Mouse (Mus musculus) intestine, embryonic 16.5 days (tissue): ENCODE results near the gene Fam110a. TPM values are rescaled to one million over a fixed set of nuclear protein-coding genes. Genes with fewer than 3 reads are reported as not detected.
A peak's percentile ranks its signal among the peaks of the same experiment; 100 is the strongest.

Experiments
- ATAC-seq: fragments of 200-750 bp; cut with Nextera tagmentation; 2 replicates; pipeline ENCODE4 v1.8.0; 2017; ENCODE audit warnings: moderate TSS enrichment, moderate library complexity
- H3K27ac ChIP-seq: fragments of 300-500 bp; sonication (generic); 2 replicates; pipeline ENCODE4 v1.5.1; 2014; ENCODE audit warnings: mild to moderate bottlenecking, low read length
- H3K27me3 ChIP-seq: fragments of 300-500 bp; sonication (generic); replicated peaks from 2 replicates; pipeline ENCODE4 v1.6.1; 2014; ENCODE audit warnings: low read length, control low read depth, mixed read lengths; ENCODE audit not compliant: control insufficient read depth, insufficient read depth
- H3K36me3 ChIP-seq: fragments of 300-500 bp; sonication (generic); 2 replicates; pipeline ENCODE4 v1.6.1; 2014; ENCODE audit warnings: low read length, control low read depth; ENCODE audit not compliant: control insufficient read depth, insufficient read depth
- H3K4me1 ChIP-seq: fragments of 300-500 bp; sonication (generic); 2 replicates; pipeline ENCODE4 v1.6.1; 2014; ENCODE audit warnings: low read length, control low read depth, mixed read lengths; ENCODE audit not compliant: control insufficient read depth, insufficient read depth
- H3K4me2 ChIP-seq: fragments of 300-500 bp; sonication (generic); 2 replicates; pipeline ENCODE4 v1.6.1; 2014; ENCODE audit warnings: low read depth, low read length, control low read depth
- H3K4me3 ChIP-seq: fragments of 300-500 bp; sonication (generic); 2 replicates; pipeline ENCODE4 v1.5.1; 2014; ENCODE audit warnings: mild to moderate bottlenecking, low read length
- H3K9ac ChIP-seq: fragments of 300-500 bp; sonication (generic); 2 replicates; pipeline ENCODE4 v1.6.1; 2014; ENCODE audit warnings: low read depth, low read length
- H3K9me3 ChIP-seq: fragments of 300-500 bp; sonication (generic); 2 replicates; pipeline ENCODE4 v1.6.1; 2016; ENCODE audit warnings: low read length, control low read depth; ENCODE audit not compliant: control insufficient read depth
- WGBS: fragments of 180-500 bp; shearing (Covaris S2); extraction: QIAGEN DNeasy Blood & Tissue Kit; methylation state at CpG from one replicate; pipeline ENCODE4 v1.1.7; 2014; 5-methylcytosine and 5-hydroxymethylcytosine counted together
- polyA plus RNA-seq: library from polyadenylated mRNA; unstranded; fragments of >200 nt; fragmentation: Nextera tagmentation; extraction: Ambion mirVana; gene quantifications from 2 replicates; pipeline ENCODE4 v1.2.1, GENCODE M21; 2015

Fam110a gene
- polyA plus RNA-seq, 1 experiment from 2014 or later = 25.7 TPM

GRCm38 (mm10) chr2:151968451-151968850 is 11.6 kb downstream of the Fam110a start:
- Histone ChIP-seq H3K27ac (no peak overlapping the region), H3K9ac (no peak overlapping the region), H3K27me3 (no peaks in the 10 kb centered on the region), H3K4me1 (peaks cover 25% of the 10 kb centered on the region), H3K4me2 (no peak overlapping the region), H3K36me3 (peaks cover 16% of the 10 kb centered on the region; the same call in 1 of the 2 replicates), H3K9me3 (no peaks in the 10 kb centered on the region), H3K4me3 (no peak overlapping the region)
- WGBS = 78% methylated on average over 8 of the region's 8 CpGs
- ATAC-seq = no peak

GRCm38 (mm10) chr2:151967792-151968191 is 12.2 kb downstream of the Fam110a start:
- Histone ChIP-seq H3K4me2 (no peak overlapping the region), H3K36me3 (peaks cover 16% of the 10 kb centered on the region; the same call in 1 of the 2 replicates), H3K4me3 (no peak overlapping the region), H3K4me1 (peaks cover 18% of the 10 kb centered on the region), H3K27ac (no peak overlapping the region), H3K9ac (no peak overlapping the region), H3K9me3 (no peaks in the 10 kb centered on the region), H3K27me3 (no peaks in the 10 kb centered on the region)
- 67% methylated on average over 2 of the region's 2 CpGs for WGBS
- ATAC-seq = no peak

GRCm38 (mm10) chr2:151967176-151967750 is 12.8 kb downstream of the Fam110a start:
- H3K9me3 ChIP-seq = no peaks in the 10 kb centered on the region
- H3K4me3 ChIP-seq = no peak overlapping the region
- H3K4me2 ChIP-seq = no peak overlapping the region
- H3K9ac ChIP-seq = no peak overlapping the region
- no peak for ATAC-seq
- H3K4me1 ChIP-seq = peaks cover 18% of the 10 kb centered on the region
- H3K27ac ChIP-seq = no peak overlapping the region
- peaks cover 16% of the 10 kb centered on the region; the same call in 1 of the 2 replicates for H3K36me3 ChIP-seq
- WGBS = 45% methylated on average over 9 of the region's 9 CpGs
- no peaks in the 10 kb centered on the region for H3K27me3 ChIP-seq

GRCm38 (mm10) chr2:151964052-151964451 is 16.0 kb downstream of the Fam110a start:
- 25% methylated on average over 9 of the region's 9 CpGs for WGBS
- no peaks in the 10 kb centered on the region for H3K9me3 ChIP-seq
- H3K4me2 ChIP-seq = no peak overlapping the region
- H3K27ac ChIP-seq = no peak overlapping the region
- H3K36me3 ChIP-seq = peaks cover 5% of the 10 kb centered on the region; the same call in 1 of the 2 replicates
- no peaks in the 10 kb centered on the region for H3K27me3 ChIP-seq
- H3K4me3 ChIP-seq = no peak overlapping the region
- H3K9ac ChIP-seq = no peak overlapping the region
- 0 out of 2 replicates have a peak, but pooled peaks cover 7% of the 10 kb centered on the region for H3K4me1 ChIP-seq
- no peak for ATAC-seq

- no peak overlapping the region for H3K4me3 ChIP-seq
- ATAC-seq = no peak
- no peaks in the 10 kb centered on the region for H3K9me3 ChIP-seq
- H3K4me1 ChIP-seq = 0 out of 2 replicates have a peak, but pooled peaks cover 7% of the 10 kb centered on the region
- H3K9ac ChIP-seq = no peak overlapping the region
- H3K27ac ChIP-seq = no peak overlapping the region
- 88% methylated on average over 5 of the region's 5 CpGs for WGBS
- H3K4me2 ChIP-seq = no peak overlapping the region
- H3K36me3 ChIP-seq = no peaks in the 10 kb centered on the region
- H3K27me3 ChIP-seq = no peaks in the 10 kb centered on the region
Measured at GRCm38 (mm10) chr2:151963319-151963718, 16.7 kb downstream of the Fam110a start.

GRCm38 (mm10) chr2:151962474-151962873 is 17.5 kb downstream of the Fam110a start:
- no peak overlapping the region for H3K9ac ChIP-seq
- H3K9me3 ChIP-seq = no peaks in the 10 kb centered on the region
- no peak overlapping the region for H3K4me2 ChIP-seq
- H3K4me1 ChIP-seq = 0 out of 2 replicates have a peak, but pooled peaks cover 7% of the 10 kb centered on the region
- no peaks in the 10 kb centered on the region for H3K27me3 ChIP-seq
- no peak overlapping the region for H3K27ac ChIP-seq
- H3K36me3 ChIP-seq = no peaks in the 10 kb centered on the region
- peak; percentile 38 for ATAC-seq
- WGBS = 43% methylated on average over 10 of the region's 10 CpGs
- H3K4me3 ChIP-seq = no peak overlapping the region

- 45% methylated on average over 9 of the region's 9 CpGs for WGBS
- ATAC-seq = 0 out of 2 replicates have a peak, but pooled peaks have one; percentile 17
- H3K27ac ChIP-seq = no peak overlapping the region
Measured at GRCm38 (mm10) chr2:151961284-151962196, 18.5 kb downstream of the Fam110a start.

GRCm38 (mm10) chr2:151959274-151959673 is 20.7 kb downstream of the Fam110a start:
- no peak overlapping the region for H3K27ac ChIP-seq
- H3K9ac ChIP-seq = no peak overlapping the region
- no peaks in the 10 kb centered on the region for H3K36me3 ChIP-seq
- 32% methylated on average over 5 of the region's 5 CpGs for WGBS
- H3K9me3 ChIP-seq = no peaks in the 10 kb centered on the region
- no peaks in the 10 kb centered on the region for H3K27me3 ChIP-seq
- H3K4me2 ChIP-seq = no peak overlapping the region
- H3K4me1 ChIP-seq = 0 out of 2 replicates have a peak, but pooled peaks cover 7% of the 10 kb centered on the region
- no peak; the same call in 1 of the 2 replicates for ATAC-seq
- H3K4me3 ChIP-seq = no peak overlapping the region

More at GRCm38 (mm10) chr2:151961284-151962196, 18.5 kb downstream of the Fam110a start:
- H3K36me3 ChIP-seq = no peaks in the 10 kb centered on the region
- H3K4me2 ChIP-seq = no peak overlapping the region
- no peaks in the 10 kb centered on the region for H3K9me3 ChIP-seq
- H3K27me3 ChIP-seq = no peaks in the 10 kb centered on the region
- no peak overlapping the region for H3K4me3 ChIP-seq
- H3K4me1 ChIP-seq = 0 out of 2 replicates have a peak, but pooled peaks cover 7% of the 10 kb centered on the region
- H3K9ac ChIP-seq = no peak overlapping the region

GRCm38 (mm10) chr2:151956500-151957137 is 23.4 kb downstream of the Fam110a start:
- Histone ChIP-seq H3K9ac (no peak overlapping the region), H3K27ac (no peak overlapping the region), H3K9me3 (no peaks in the 10 kb centered on the region), H3K4me3 (no peak overlapping the region), H3K36me3 (no peaks in the 10 kb centered on the region), H3K4me2 (no peak overlapping the region), H3K4me1 (no peaks in the 10 kb centered on the region), H3K27me3 (no peaks in the 10 kb centered on the region)
- no peak for ATAC-seq
- 69% methylated on average over 4 of the region's 4 CpGs for WGBS
